Mouse (Mus musculus) E14TG2a.4 (cell line): ENCODE data around the gene Ptprn2.

Source experiments
- CTCF ChIP-seq: conservative IDR thresholded peaks from 2 replicates; pipeline ENCODE4 v1.5.1; 2014; ENCODE audit warnings: low read length
- NANOG ChIP-seq: IDR thresholded peaks from 2 replicates; pipeline ENCODE4 v1.6.1; 2014; ENCODE audit warnings: borderline replicate concordance, low read length, mixed read lengths
- POU5F1 ChIP-seq: IDR thresholded peaks from 2 replicates; pipeline ENCODE4 v1.6.1; 2014; ENCODE audit warnings: low read length, borderline replicate concordance

- TF ChIP-seq CTCF (no peak), NANOG (no peak), POU5F1 (no peak)
These were observed 531.5 kb downstream of the Ptprn2 start for GRCm38 (mm10) chr12:117016753-117017595.
